Mouse (Mus musculus) cerebellum, postnatal 14 days (tissue): Measurements from ENCODE around the gene Unc13d.
"Not testable (repeated sequence)": the region's sequence is repeated elsewhere in the genome, so short reads cannot be mapped to it uniquely, and the experiment has no call there.

Source experiments
- DNase-seq, 2 experiments: peaks; one replicate each; pipeline ENCODE4 v3.0.0; 2021; ENCODE audit warnings: mixed read lengths in 2 of 2

Unc13d gene

DNA sequence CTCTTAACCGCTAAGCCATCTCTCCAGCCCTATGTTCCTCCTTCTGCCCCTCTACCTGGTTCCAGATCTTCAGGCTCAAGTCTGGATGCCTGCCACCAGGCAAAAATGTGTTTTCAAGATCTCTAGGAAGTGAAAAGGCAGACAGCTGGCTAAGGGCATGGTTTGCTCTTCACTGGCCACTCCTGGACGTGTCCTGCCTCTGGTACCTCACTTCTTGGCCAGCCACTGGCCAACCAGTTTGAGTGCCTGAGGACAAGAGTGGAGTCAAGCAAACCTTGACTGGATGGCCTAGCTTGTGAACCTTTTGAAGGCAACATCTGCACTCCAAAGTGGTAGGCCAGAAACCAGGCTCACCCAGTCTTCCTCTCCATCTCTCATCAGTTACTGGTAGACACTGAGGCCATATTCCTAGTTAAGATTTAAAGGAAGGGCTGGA is 57.8 kb downstream of the Unc13d start:
- peak; percentile 37 to 73 for DNase-seq

DNA sequence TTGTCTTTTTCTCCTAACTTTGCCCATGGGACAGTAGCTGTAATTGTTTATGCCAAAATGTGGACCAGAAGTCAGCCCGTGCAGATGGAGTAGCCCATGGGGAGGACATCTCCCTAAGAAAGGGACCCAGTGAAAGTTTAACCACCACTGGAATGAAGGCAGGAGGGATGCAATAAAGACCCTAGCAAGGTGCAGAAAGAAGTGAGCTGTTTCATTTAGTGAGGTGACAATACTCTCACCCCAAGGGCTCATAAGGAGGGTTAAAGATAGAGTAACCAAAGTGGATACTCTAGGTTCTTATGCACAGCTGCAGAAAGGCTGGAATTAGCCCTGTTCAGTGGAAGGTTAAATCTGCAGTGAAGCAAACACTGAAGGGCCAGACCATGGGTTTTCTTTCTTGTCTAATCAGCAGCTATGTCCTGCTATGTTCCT is 58.4 kb downstream of the Unc13d start:
- no peak for DNase-seq

DNA sequence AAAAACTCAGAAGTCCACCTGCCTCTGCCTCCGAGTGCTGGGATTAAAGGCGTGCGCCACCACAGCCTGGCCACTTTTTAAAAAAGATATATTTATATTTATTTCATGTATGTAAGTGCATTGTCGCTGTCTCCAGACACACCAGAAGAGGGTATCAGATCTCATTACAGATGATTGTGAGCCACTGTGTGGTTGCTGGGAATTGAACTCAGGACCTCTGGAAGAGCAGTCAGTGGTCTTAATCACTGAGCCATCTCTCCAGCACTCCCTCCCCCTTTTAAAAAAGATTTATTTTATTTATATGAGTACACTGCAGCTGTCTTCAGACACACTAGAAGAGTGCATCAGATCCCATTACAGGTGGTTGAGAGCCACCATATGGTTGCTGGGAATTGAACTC is 58.9 kb downstream of the Unc13d start:
- not testable (repeated sequence) for DNase-seq

DNA sequence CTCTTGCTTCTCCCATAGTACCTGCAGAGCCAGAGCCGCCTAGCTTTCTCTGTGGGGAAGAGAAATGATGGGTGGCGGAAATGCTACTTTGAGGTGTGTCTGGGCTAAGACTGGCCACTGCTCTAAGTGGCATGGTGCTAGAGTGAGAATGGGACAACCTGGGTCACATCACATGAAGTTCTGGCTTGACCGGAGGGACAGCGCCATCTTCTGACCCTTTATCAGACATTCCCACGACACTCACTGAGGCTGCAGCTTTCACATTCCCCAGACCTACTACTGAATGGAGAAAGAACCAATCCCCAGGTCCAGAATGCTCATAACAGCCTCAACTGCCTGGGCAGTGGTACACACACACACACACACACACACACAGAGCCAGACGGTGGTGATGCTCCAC is 59.7 kb downstream of the Unc13d start:
- peak; percentile 77 to 81 for DNase-seq

DNA sequence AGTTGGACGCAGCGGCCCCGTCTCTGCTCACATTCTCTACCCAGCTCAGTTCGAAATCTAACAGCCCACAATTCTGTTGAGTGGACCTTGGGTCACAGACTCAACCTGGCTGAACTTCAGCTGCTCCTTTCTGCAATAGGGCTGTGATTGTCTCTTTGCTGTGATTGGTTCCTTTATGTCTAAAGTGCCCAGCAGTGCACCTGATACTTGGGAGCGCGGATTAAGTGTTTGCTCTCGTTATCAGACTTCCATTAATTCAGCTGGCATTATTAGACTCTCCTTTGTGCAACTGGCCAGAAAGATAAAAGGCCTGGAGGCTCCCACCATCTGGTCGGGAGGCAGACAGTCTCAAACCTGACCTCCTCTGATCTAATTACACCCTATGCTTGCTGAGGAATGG is 62.9 kb downstream of the Unc13d start:
- peak in 1 of 2 experiments; percentile 31 for DNase-seq

DNA sequence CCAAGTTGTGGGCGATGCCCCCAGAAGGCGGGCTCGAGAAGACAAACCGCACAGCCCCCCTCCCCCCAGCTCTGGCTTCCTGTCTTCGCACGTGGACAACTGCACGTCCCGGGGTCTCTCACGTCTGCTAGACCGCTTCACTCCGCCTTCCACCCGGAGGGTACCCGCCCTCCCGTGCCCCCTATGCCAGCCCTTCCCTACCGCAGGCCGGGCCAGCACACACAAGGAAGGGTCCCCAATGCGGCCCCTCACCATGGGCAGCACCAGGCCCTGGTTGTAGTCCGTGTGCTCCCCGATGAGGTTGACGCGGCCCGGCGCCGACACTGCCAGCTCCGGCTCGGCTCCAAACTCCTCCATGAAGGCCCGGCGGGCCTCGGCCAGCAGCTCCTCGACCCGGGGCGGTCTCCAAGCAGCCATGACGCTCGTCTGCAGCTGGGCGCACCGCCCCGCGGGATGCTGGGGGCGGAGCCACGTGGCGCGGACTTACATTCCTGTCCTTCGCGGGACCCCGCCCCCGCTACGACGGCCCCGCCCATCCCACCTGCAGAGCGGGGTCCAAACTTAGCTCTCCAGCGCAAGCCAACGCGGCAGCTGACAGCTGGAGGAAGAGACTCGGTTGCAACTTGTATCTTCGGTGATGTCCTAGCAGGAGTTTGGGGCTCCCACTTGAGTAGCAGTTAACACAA is 65.4 kb downstream of the Unc13d start, which contains the start of gene Galk1:
Gene Galk1, minus strand, starts transcription at position 458 of the 686 bp plus-strand sequence.
- peak; percentile 73 to 76 for DNase-seq
